Mouse (Mus musculus) ES-CJ7 (cell line): ENCODE results near the gene Fen1.

Source experiments
- DNase-seq: peaks from one replicate; pipeline ENCODE4 v3.0.0; 2011; ENCODE audit warnings: low read depth, low spot score

Gene Fen1

GRCm38 (mm10) chr19:10203848-10204615 lies at the start of gene Fen1, which contains the start of gene Tmem258:
Gene Fen1, minus strand, starts transcription at chr19:10204169.
Gene Tmem258, plus strand, starts transcription at chr19:10204014.
- DNase-seq = peak; percentile 92

DNA sequence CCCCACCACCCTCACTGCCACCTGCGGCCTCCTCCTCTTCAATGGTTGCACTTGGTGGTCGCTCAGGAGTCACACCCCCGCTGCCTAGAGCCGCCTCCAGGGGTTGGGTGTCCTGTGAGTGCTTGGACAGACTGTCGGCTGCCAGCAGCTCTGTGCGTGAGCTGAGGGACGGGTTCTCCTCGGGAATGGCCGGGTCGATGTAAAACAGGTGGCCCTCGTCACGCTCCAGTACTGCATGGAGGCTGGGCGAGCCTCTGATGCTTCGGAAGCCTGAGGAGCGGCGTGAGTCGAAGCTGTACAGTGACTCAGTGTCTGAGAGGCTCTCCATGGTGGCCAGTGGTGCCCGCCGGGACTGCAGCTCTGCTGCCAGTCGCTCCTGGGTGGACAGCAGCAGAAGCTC lies 44.2 kb upstream of the Fen1 start:
- DNase-seq = no peak

DNA sequence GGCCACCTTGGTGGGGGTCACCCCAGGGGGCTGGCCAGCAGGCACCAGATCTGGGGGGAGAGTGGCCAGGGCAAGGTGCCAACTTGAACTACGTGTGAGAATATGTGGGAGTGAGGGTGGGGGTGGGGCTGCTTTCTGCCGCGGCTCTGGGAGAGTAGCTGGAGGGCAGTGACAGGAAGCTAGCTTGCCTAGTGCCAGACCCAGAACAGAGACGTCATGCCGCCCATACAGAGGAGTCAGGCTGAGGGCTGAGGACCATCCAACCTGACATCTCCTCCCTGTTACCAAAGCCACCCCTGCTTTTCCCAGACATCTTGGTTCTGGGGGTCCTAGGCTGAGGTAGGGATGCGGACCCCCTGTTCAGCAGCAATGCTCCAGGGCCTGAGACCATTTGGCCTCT lies 43.2 kb upstream of the Fen1 start:
- DNase-seq = no peak

- peak; percentile 79 for DNase-seq
These were observed 40.2 kb upstream of the Fen1 start for GRCm38 (mm10) chr19:10244183-10244582.

DNA sequence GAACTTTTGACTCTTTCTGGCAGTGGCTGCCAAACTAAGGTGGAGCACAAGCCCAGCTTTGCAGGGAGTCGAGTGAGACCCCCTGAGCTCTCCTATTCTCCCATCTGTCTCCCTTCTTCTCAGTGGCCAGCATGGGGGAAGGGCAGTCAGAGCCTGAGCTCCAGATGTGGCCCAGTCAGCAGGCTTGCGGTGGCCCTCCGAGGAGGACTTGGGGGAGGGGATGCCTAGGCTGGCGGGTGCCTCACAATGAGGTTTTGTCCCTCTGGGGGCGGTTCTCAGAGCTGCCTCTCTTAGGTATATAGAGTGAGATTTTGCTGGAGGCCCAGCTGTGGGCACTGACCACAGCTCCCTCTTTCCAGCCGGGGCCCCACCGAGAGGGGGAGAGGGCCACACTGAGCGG lies 38.9 kb upstream of the Fen1 start:
- no peak for DNase-seq

DNA sequence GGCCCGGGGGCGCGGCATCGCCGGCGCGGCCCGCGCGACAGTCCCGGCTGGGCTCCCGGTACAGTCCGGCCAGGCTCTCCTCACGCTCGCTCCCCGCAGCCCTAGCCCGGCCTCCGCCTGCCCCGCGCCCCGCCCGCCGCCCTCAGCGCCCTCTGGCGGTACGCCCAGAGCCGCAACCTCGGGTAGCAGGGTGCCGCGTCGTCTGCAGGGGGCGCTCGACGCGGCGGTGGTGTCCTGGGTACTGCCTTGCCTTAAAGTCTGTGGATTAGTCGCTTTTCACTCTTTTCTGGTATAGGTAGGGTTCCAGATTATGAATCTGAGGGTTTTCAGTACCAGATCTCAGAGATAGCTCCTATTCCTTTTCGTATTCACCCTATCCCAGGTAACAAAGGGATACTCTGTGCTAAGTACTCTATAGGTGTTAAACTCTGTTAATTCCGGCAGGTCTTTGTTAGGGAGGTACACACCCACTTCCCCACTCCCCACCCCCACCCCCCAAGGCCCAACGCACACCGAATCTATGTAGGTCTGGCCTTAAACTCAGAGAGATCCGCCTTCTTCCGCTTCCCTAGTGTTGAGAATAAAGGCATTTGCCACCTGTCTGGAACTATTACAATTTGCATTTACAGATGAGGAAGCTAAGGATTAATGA lies 36.8 kb upstream of the Fen1 start, which contains the start of gene Myrf:
TSS of gene Myrf (minus strand) at position 95 of the 652 bp plus-strand sequence.
- DNase-seq = peak; percentile 80

- no peak for DNase-seq
These were observed 36.1 kb upstream of the Fen1 start for GRCm38 (mm10) chr19:10239975-10240653.

DNA sequence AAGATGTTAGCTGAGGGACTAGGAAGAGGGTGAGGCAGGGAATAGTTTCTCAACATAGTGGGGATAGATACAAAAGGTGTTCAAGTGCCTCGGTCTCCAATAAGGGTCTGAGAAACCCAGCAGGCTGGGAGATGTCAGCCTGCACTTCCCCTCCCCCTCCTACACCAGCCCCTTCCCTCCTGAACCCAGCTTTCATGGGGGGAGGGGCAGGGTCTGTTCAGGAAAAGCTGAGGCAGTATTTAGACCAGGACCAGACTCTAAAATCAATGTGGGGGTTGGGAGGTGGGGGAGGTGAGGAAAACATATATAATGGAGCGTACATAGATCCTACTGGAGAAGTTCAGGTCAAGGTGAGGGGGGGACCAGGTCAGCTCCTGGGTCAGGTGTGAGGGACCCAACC lies 35.5 kb upstream of the Fen1 start:
- DNase-seq = peak; percentile 68

DNA sequence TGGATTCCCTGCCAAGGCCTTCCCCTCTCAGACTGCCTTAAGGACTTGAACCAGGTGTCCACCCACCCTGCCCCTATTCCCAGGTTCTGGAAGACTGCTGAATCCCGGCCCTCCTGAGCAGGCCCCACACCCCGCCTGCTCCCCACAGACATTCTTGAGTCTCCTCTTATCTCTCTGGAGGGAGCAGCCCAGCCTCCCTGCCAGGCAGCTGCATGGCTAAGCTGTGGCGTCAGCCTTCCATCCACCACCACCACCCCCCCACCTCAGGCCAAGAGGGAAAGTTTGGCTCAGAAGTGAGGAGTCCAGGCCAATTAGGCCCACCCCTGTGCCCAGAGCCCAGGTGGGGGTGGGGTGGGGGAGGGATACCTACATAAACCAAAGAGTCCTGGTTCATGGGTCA lies 34.5 kb upstream of the Fen1 start:
- DNase-seq = no peak

DNA sequence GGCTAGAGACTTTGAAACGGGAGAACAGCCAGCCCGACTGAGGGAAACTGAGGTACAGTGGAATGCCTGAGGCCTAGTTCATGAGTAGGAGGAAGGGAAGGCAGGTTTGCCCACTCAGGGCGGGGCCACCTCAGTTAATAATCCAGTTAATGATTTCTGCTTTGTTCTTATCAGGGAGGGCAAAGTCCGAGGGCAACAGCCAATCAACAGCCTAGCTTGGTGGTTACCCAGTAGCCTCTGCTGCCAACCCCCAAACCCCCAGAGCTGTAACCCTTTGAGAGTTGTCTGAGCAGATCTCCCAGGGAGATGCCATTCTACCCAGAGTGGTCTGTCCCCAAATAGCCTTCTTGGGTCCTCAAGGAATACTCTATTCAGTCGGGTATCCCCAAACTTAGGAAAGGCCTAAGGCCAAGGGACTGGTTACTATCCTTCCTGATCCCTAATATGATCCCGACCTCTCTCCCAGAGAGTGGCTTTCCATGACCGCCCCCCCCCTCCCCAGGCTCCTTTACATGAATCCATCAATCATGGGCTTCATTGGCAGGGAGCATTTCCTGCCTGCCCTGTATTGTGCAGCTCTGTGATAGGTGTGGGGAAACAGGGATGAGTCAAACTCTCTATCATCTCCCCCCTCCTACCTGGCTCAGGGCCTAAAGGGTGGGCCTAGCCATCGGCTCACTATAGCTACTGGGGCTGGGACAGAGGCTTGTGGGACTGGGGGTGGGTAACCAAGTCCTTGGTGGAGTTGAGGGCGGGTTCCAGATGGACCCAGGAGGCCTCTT lies 32.0 kb upstream of the Fen1 start:
- DNase-seq = no peak

DNA sequence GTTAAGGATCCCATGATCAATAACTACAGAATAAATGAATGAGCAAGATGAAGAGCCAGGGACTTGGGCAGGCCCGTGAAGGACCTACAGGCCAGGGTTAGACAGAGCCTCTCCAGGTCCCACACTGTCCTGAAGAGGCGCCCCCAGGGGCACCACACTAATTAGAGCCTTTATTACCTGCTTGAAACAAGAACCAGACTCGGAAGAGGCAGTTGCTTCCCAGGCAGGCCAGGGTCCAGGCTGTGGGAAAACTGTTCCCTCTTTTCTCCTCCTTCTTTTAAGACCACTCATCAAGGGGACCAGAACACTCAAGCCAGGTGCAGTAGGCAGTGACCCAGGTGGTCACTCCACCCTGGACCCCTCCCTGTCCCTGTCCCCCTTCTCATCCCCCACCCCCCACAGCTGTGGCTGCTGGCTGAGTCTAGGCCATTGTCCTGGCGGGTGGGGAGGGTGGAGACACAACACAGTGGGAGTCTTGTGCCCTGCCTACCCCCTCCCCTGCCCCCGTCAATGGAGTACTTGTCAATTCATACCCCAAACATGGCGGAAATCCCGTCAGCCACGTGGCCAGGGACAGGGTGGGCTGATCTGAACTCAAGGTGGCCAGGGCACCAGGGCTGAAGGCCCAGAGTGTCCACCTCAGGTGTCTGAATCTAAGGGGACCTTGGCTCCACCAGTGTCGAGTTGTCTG lies 28.5 kb upstream of the Fen1 start:
- peak; percentile 63 for DNase-seq

- peak; percentile 96 for DNase-seq
These were observed 27.9 kb upstream of the Fen1 start for GRCm38 (mm10) chr19:10231871-10232270.

- DNase-seq = peak; percentile 49
These were observed 27.0 kb upstream of the Fen1 start for GRCm38 (mm10) chr19:10231016-10231415.

DNA sequence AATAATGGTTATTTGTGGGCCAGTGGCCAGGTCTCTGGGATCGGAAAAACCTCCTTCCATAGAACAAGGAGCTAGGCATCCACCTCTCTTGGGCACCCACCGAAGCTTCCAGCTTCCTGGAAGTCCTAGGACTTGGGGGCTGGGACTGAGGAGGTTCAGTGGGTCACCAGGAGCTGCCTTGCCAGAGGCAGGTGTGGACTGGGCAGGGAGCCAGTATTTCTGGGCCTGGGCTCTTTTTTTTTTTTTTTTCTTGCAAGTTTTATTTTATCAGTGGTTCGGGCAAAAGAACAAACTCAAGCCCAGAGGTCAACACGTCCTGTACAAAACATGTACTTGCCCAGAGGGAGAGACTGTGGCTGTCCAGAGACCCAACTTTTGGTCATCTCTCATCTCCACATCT lies 21.8 kb upstream of the Fen1 start:
- no peak for DNase-seq

- DNase-seq = no peak
These were observed 20.9 kb upstream of the Fen1 start for GRCm38 (mm10) chr19:10224637-10225453.

GRCm38 (mm10) chr19:10223561-10223960 lies 19.6 kb upstream of the Fen1 start:
- peak; percentile 63 for DNase-seq

DNA sequence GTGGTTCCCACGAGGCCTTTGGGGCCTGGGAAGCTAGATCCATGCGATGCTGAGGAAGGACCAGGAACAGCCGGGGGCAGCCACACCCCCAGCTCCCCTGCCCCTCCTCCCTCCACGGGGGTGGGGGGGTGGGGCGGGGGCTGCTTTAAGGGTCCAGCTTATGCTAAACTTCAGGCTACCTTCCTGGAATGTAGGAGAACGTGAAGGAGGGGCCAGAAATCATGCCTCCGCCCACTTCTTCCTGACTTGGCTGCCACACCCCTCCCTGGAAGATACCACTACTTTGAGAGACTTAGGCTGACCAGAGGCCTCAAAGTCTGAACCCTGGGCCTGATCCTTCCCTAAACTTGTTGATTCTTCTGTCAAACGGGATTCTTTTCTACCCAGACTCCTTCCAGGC lies 18.7 kb upstream of the Fen1 start:
- peak; percentile 86 for DNase-seq

DNA sequence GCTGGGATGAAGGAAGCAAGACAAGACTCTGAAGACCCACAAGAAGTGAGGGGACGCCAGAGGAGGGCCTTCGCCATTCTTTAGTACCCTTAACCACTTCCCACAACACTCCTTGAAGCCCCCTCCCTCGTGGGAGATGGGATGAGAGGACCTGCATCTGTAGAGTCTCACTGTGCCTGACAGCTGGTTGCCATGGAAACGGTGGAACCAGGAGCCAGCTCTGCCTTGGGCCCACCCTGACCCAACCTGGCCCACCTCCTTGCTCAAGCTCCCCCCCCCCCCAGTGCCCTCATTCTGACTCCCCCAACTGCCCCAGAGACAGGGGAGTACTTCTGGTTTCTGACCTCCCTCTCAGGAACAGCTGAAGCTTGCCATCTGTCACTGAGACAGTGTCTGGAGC lies 17.6 kb upstream of the Fen1 start:
- no peak for DNase-seq

DNA sequence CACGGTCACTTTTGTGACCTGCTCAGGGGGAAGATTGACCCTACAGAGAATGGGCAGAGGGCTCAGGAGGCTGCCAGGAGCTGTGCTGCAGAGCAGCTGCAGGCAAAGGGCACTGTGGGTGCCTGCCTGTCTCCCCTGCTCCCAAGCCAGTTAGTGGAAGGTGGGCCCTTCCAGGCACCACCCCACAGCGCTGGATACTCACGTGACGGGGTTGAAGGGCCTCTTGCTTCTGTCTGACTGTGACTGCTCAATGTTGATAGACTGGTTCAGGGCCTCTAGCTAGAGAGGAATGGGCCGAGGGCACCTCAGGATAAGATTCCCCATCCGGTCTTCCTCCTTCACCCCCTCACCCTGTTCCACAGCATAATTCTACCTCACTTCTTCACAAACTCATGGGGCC lies 15.6 kb upstream of the Fen1 start:
- DNase-seq = no peak

DNA sequence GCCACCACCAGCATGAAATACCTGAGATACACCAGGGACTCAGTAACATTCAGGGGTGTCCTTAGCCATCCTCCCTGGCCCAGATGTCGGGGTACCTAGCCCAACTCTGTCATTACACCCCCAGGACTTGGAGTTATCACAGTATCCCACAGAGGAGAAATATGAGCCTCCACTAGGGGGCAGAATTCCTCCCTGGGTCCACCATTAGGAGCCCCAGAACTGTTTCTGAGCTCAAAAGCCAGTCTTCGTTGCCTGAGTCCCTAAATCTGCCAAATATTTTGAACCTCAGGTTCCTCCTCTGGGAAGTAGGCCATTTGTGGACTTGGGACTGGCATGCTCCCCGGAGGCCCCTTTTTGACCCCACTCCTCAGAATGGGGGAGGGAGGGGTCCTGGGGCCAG lies 15.1 kb upstream of the Fen1 start:
- peak; percentile 73 for DNase-seq
